Mouse (Mus musculus) small intestine, adult 2 months (tissue): ENCODE data around the gene Bcl11a. TPM values are rescaled to one million over a fixed set of nuclear protein-coding genes. Genes with fewer than 3 reads are reported as not detected.

Experiments
- H3K27ac ChIP-seq: fragments of 200-500 bp; 2 replicates; pipeline ENCODE4 v1.5.1; 2012; ENCODE audit warnings: low read depth, low read length, control low read depth, inconsistent platforms; ENCODE audit not compliant: insufficient read depth
- H3K27me3 ChIP-seq: fragments of 200-500 bp; 2 replicates; pipeline ENCODE4 v1.6.1; 2012; ENCODE audit warnings: mild to moderate bottlenecking, moderate library complexity, low read length, inconsistent platforms; ENCODE audit not compliant: control insufficient read depth, insufficient read depth
- H3K36me3 ChIP-seq: fragments of 200-500 bp; 2 replicates; pipeline ENCODE4 v1.6.1; 2012; ENCODE audit warnings: mild to moderate bottlenecking, low read length, control low read depth, inconsistent platforms; ENCODE audit not compliant: control insufficient read depth, insufficient read depth
- H3K4me1 ChIP-seq: fragments of 200-500 bp; 2 replicates; pipeline ENCODE4 v1.6.1; 2012; ENCODE audit warnings: low read length, inconsistent platforms, mixed read lengths; ENCODE audit not compliant: control insufficient read depth, insufficient read depth, insufficient read length
- H3K4me3 ChIP-seq: fragments of 200-500 bp; 2 replicates; pipeline ENCODE4 v1.5.1; 2012; ENCODE audit warnings: low read depth, mild to moderate bottlenecking, control low read depth, inconsistent platforms, low read length, moderate library complexity
- CTCF ChIP-seq: fragments of 200-500 bp; IDR thresholded peaks from 2 replicates; pipeline ENCODE4 v1.5.1; 2012; ENCODE audit warnings: low read depth, mild to moderate bottlenecking, control low read depth, inconsistent platforms, low read length, moderate library complexity, mixed read lengths; ENCODE audit not compliant: insufficient replicate concordance, insufficient read length; ENCODE audit errors: extremely low read depth
- POLR2A ChIP-seq: fragments of 200-500 bp; IDR thresholded peaks from 2 replicates; pipeline ENCODE4 v1.6.1; 2012; ENCODE audit warnings: low read depth, mild to moderate bottlenecking, control low read depth, inconsistent platforms, low read length, moderate library complexity
- WGBS: fragments of 180-500 bp; shearing (Covaris S2); methylation state at CpG from one replicate; pipeline ENCODE4 v1.1.7; 2018; 5-methylcytosine and 5-hydroxymethylcytosine counted together
- polyA plus RNA-seq: library from polyadenylated mRNA; depleted of rRNA; stranded (reverse); fragments of >200 nt; gene quantifications from 2 replicates; pipeline ENCODE4 v1.2.3, GENCODE M21; 2012

Bcl11a gene
- polyA plus RNA-seq, 1 experiment = 3.7 TPM

- TF ChIP-seq CTCF = no peak
- TF ChIP-seq POLR2A = no peak
- Histone ChIP-seq H3K36me3 (no peaks in the 10 kb centered on the region), H3K4me1 (no peaks in the 10 kb centered on the region; the same call in 1 of the 2 replicates), H3K27ac (no peak overlapping the region), H3K27me3 (no peaks in the 10 kb centered on the region), H3K4me3 (no peak overlapping the region)
- WGBS = 80% methylated on average over 9 of the region's 9 CpGs
Measured at GRCm38 (mm10) chr11:24138600-24139375, 60.9 kb downstream of the Bcl11a start.

- peaks cover under 1% of the 10 kb centered on the region; the same call in 1 of the 2 replicates for H3K4me1 ChIP-seq
- TF ChIP-seq CTCF (no peak), POLR2A (no peak)
- 77% methylated on average over 6 of the region's 6 CpGs for WGBS
- no peak overlapping the region for H3K27ac ChIP-seq
- no peak overlapping the region for H3K4me3 ChIP-seq
- H3K27me3 ChIP-seq = no peaks in the 10 kb centered on the region
- no peaks in the 10 kb centered on the region for H3K36me3 ChIP-seq
Measured at GRCm38 (mm10) chr11:24139432-24139831, 61.6 kb downstream of the Bcl11a start.

- Histone ChIP-seq H3K4me1 (peaks cover 3% of the 10 kb centered on the region; the same call in 1 of the 2 replicates), H3K36me3 (no peaks in the 10 kb centered on the region), H3K27ac (no peak overlapping the region), H3K4me3 (no peak overlapping the region), H3K27me3 (no peaks in the 10 kb centered on the region)
- WGBS = 93% methylated on average over 2 of the region's 2 CpGs
- TF ChIP-seq POLR2A = no peak
Measured at GRCm38 (mm10) chr11:24139952-24140351, 62.1 kb downstream of the Bcl11a start.

GRCm38 (mm10) chr11:24140948-24141347 is 63.1 kb downstream of the Bcl11a start:
- Histone ChIP-seq H3K36me3 (no peaks in the 10 kb centered on the region), H3K4me1 (peaks cover 6% of the 10 kb centered on the region; the same call in 1 of the 2 replicates), H3K27me3 (no peaks in the 10 kb centered on the region), H3K27ac (no peak overlapping the region), H3K4me3 (no peak overlapping the region)
- WGBS = 87% methylated on average over 2 of the region's 2 CpGs
- TF ChIP-seq CTCF (no peak), POLR2A (no peak)

- TF ChIP-seq POLR2A = no peak
- TF ChIP-seq CTCF = no peak
- Histone ChIP-seq H3K4me1 (peaks cover 12% of the 10 kb centered on the region; the same call in 1 of the 2 replicates), H3K27ac (no peak overlapping the region), H3K36me3 (no peaks in the 10 kb centered on the region), H3K4me3 (no peak overlapping the region), H3K27me3 (no peaks in the 10 kb centered on the region)
- WGBS = 87% methylated on average over 10 of the region's 10 CpGs
Measured at GRCm38 (mm10) chr11:24141479-24142251, 63.8 kb downstream of the Bcl11a start.

DNA sequence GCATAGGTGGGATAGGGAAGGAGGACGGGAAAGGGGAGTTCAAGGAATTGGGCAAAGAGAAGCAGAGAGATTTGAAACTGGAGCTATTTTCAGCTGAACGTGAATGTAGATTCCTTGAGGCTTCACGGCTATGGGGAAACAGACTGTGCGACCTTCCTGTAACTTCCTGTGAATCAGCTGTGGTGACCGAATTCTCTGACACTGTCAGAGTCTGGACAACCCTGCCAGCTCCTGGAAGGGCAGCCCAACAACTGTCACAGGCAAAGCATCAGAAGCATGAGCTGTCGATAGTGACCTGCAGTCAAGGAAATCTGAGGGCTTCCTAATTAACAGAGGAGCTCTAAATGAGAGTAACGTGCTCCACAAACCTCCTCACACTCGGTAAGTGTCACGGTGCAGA is 64.5 kb downstream of the Bcl11a start:
- peaks cover 13% of the 10 kb centered on the region; the same call in 1 of the 2 replicates for H3K4me1 ChIP-seq
- no peak overlapping the region for H3K27ac ChIP-seq
- no peak for TF ChIP-seq CTCF
- TF ChIP-seq POLR2A = no peak
- 75% methylated on average over 9 of the region's 9 CpGs for WGBS
- no peaks in the 10 kb centered on the region for H3K36me3 ChIP-seq
- no peak overlapping the region for H3K4me3 ChIP-seq
- no peaks in the 10 kb centered on the region for H3K27me3 ChIP-seq

DNA sequence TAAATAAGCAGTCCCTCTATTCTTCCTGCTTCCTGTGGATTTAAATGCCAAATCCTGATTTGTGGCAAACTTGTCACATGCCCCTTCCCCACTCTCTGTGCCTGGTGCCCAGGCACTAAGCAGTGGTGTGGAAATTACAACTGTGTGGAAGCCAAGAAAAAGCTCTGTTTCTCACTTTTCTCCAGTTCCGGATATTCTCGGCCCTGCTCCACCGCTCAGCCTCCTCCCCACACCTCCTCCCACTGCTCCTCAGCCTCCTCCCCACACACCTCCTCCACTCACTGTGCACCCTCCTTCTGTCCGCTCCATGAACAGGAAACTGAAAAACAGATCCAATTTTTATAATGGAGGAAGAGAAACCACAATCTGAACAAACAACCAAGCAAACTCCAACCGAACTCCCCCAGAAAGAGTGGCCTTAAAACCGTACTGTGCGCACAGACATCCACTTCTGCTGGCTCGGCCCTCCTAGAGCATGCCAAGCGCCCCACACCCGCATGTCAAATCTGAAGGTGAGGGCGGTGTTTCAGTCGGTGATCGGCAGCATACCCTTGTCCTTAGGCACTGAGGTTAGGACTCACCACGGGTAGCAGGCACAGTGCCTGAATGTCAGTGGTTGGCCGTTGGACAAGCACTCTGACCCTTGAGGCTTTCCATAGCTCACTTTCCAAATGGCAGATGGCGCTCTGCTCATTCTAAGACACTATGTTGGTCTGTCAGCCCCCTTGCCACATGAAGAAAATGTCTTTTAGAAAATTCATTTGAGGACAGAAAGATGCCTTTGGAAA is 66.5 kb downstream of the Bcl11a start:
- H3K4me3 ChIP-seq = no peak overlapping the region
- WGBS = 77% methylated on average over 16 of the region's 16 CpGs
- no peaks in the 10 kb centered on the region for H3K36me3 ChIP-seq
- no peak overlapping the region for H3K27ac ChIP-seq
- H3K4me1 ChIP-seq = peaks cover 17% of the 10 kb centered on the region; the same call in 1 of the 2 replicates
- TF ChIP-seq POLR2A (no peak), CTCF (no peak)
- no peaks in the 10 kb centered on the region for H3K27me3 ChIP-seq
